Mouse (Mus musculus): ENCODE measurements around the gene Klf13.

The Klf13 gene

GRCm38 (mm10) chr7:63888674-63889073 is 50.0 kb downstream of the Klf13 start:
- DNase-seq (ENCODE audit: low spot score in 2 of 2): no peak

GRCm38 (mm10) chr7:63887602-63888123 is 51.1 kb downstream of the Klf13 start:
- DNase-seq (ENCODE audit: low spot score in 2 of 2): no peak

DNA sequence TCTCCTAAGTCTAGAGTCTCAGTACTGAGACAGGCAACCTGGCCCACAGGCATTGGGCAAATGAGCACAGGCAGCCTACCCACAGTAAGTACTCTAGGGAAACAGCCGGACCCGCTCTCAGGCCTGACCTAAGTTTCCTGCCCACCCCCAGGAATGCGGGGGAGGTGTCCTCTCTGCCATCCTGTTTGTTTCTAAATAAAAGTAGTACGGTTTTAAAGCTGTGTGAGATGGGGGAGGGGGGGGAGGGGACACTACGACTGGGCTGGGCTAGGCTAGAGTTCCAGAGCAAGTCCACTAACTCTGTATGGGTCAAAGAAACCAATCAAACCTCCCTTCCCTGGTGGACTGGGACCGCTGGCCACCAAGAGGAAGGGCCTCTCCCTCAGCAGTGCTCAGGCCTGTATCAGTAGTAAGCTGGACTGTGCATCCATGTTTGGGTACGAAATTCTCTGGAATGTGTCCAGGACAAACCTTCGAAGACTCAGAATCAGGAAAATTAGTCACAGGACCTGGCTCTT is 51.6 kb downstream of the Klf13 start:
- DNase-seq (ENCODE audit: low spot score in 2 of 2): no peak

DNA sequence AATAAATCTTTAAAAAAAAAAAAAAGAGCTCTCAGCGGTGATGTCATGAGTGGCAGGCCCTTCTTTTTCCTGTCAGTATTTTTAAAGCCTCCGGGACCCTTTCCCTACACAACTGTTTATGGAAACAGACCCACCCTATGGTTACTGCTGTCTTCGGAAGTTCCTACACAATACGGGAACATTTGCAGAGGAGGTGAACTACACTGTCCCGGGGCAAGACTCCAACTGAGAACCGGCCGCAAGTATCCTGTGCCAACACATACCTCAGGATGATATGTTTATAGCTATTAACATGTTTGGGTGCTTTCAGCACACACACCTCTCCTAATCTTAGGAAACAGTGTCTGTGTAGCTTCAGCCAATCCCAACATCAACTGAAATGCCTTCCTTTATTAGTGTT is 53.7 kb downstream of the Klf13 start:
- no peak for DNase-seq (ENCODE audit: low spot score in 2 of 2)

DNA sequence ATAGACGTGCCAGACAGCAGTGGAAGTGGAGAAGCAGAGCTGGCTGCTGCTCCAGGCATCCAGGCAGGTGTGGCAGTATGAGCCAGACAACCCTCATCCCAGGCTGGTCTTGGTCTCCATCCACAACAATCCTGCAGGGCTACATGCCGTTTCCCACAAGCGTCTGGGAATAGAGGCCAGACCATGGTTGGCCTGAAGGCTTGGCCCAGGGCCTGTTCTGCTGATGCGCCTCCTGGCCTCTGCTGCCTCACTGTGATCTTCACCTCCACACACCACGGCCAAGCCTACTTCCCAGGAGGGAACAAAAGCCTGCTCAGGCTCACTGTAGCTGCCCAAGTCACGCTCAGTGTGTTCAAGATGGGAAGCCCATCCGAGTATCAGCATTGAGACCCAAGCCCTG is 56.0 kb downstream of the Klf13 start:
- DNase-seq (ENCODE audit: low spot score in 2 of 2): no peak

DNA sequence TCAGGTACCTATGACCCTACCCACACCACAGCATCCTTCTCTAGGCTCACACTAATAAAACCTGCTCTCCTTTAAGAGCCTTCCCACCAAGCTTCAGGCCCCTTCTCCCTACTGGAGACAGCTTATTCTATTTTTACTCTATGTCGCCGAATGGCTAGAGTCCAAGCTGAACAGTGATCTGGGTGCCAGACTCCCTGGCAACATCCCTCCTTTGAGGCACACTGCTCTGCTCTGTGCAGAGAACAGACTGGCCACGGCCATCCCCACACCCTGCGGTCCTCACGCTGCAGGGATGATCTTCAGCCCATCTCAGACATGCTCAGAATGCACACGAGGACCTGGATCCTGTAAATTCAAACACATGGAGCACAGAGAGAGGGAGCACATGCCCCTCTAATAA is 59.1 kb downstream of the Klf13 start:
- no peak for DNase-seq (ENCODE audit: low spot score in 2 of 2)

- DNase-seq (ENCODE audit: low spot score in 2 of 2): no peak
These were observed 61.1 kb downstream of the Klf13 start for GRCm38 (mm10) chr7:63877610-63878009.

- no peak for DNase-seq (ENCODE audit: low spot score in 2 of 2)
These were observed 62.1 kb downstream of the Klf13 start for GRCm38 (mm10) chr7:63876640-63877039.

- DNase-seq (ENCODE audit: low spot score in 2 of 2): no peak
These were observed 63.0 kb downstream of the Klf13 start for GRCm38 (mm10) chr7:63875686-63876085.

- DNase-seq (ENCODE audit: low spot score in 2 of 2): no peak
These were observed 64.8 kb downstream of the Klf13 start for GRCm38 (mm10) chr7:63873880-63874279.

DNA sequence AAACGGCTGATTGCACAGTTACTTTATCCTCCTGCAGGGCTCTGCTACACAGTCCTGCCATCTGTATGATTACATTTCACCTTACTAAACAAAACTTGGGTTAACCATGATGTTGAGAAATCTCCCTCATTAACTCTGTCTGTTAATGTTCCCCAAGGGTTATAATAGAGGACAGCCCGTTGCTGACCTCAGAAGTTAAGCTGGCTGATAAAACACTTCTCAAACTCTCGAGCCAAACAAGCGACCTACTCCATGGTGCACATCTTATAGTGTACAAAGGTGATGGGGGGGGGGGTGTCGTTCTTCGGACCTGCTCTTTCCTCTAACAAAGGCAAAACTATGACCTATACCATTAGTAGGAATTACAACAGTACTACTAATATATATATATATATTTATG is 67.0 kb downstream of the Klf13 start:
- DNase-seq (ENCODE audit: low spot score in 2 of 2): no peak

GRCm38 (mm10) chr7:63868356-63868918 is 70.3 kb downstream of the Klf13 start:
- no peak for DNase-seq (ENCODE audit: low spot score in 2 of 2)

GRCm38 (mm10) chr7:63865911-63866310 is 72.8 kb downstream of the Klf13 start:
- DNase-seq (ENCODE audit: low spot score in 2 of 2): no peak

- DNase-seq (ENCODE audit: low spot score in 2 of 2): no peak
These were observed 75.7 kb downstream of the Klf13 start for GRCm38 (mm10) chr7:63863046-63863445.

GRCm38 (mm10) chr7:63861123-63861522 is 77.6 kb downstream of the Klf13 start:
- no peak for DNase-seq (ENCODE audit: low spot score in 2 of 2)

DNA sequence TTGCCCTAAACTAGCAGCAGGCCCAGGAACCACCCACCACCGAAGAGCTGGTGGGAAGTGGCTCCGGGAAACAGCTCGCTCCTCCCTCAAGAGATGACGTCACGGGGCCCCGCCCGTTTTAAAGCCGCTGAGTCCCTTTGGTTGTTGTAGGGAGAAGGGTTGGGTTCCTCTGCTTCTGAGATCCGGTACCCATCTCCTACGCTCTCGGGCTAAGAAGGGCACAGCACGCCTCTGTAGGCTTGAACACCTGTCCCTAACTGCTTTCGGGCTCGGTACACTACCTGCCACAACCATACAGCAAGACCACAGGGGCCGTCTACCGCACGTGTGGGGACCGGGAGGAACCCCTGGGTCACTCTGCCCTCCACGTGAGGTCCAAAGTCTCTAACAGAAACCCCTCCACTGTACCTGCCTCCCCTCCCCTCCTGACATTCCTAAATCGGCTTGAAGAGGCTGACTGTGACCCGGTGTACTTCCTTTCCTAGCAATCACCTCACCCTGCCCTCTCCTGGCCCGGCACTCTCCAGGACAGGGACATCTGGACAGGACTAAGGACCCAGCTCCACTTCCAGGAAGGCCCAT is 80.1 kb downstream of the Klf13 start:
- peak; percentile 85 to 86 for DNase-seq (ENCODE audit: low spot score in 2 of 2)

DNA sequence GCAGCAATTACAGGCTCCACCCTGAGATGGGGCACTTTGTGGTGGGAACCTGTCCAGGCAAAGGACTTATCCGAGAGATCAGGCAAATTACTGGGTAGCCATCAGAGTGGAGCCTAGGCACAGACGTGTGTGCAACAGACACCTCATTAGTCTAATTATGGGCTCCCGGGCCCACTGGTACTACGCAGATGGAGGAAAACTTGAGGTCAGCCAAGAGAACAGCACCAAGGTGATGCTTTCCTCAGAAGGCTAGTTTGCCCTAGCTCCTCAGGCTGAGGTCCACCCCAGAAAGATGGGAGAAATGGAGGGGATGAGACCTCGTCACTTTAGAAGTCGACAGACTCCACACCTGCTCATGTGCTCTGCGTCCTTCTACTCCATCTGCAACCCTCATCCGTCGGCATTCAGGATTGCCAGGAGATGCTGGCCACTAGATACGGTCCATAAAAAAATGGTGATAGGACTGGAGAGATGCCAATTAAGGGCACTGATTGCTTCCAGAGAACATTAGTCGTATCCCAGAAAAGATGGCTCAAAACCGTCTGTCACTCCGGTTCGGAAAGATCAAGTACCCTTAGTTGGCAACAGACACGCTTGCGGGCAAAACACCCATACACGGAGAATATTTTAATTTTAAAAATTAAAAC is 80.8 kb downstream of the Klf13 start:
- no peak for DNase-seq (ENCODE audit: low spot score in 2 of 2)

GRCm38 (mm10) chr7:63855283-63855682 is 83.4 kb downstream of the Klf13 start:
- DNase-seq (ENCODE audit: low spot score in 2 of 2): peak; percentile 78 to 80

DNA sequence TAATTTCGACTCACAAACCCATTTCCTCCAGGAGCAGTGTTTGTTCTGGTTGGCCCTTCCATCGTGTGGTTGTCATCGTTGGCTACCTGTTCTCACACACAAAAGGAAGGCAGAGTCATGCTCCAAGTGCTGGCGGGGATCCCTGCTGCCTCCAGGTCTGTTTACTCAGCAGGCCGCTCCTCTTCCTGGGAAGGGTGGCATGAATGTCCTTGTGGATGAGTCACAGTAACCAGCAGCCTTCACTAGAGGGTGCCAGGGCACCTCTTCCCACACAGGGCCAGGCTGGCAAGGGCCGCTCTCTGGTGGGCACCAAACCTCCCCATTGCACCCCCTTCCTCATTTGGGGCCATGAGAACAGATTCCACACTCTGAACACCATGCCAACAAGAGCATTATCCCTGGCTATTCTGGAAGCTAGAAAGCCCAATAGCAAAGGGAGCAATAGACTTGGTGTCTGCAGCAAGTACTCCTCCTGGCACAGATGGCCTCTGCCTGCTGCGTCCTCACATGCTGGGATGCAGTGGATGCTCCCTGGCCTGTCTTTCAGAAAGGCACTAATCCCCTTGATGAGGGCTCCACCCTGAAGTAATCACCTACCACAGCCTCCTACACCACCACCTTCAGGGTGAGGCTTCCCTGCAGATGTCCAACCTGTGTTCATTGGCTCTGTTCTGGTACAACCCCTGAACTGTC is 86.7 kb downstream of the Klf13 start:
- DNase-seq (ENCODE audit: low spot score in 2 of 2): no peak

Measured in spleen, postnatal 36 days (tissue).